Mouse (Mus musculus) forebrain, embryonic 11.5 days (tissue): ENCODE measurements around the gene Zdhhc12. TPM values are rescaled to one million over a fixed set of nuclear protein-coding genes. Genes with fewer than 3 reads are reported as not detected.
A peak's percentile ranks its signal among the peaks of the same experiment; 100 is the strongest.

Source experiments
- ATAC-seq: fragments of 200-750 bp; cut with Nextera tagmentation; replicated peaks from 2 replicates; pipeline ENCODE4 v1.8.0; 2017; ENCODE audit warnings: moderate TSS enrichment; ENCODE audit not compliant: low FRiP score
- DNase-seq: peaks from one replicate; pipeline ENCODE4 v3.0.0-alpha.2; 2017; ENCODE audit warnings: low spot score
- H3K27ac ChIP-seq: fragments of 300-500 bp; sonication (generic); 2 replicates; pipeline ENCODE4 v1.5.1; 2014; ENCODE audit warnings: low read depth, low read length
- H3K27me3 ChIP-seq: fragments of 300-500 bp; sonication (generic); 2 replicates; pipeline ENCODE4 v1.6.1; 2014; ENCODE audit warnings: mild to moderate bottlenecking, low read length, mixed read lengths; ENCODE audit not compliant: control insufficient read depth, insufficient read depth
- H3K36me3 ChIP-seq: fragments of 300-500 bp; sonication (generic); 2 replicates; pipeline ENCODE4 v1.6.1; 2014; ENCODE audit warnings: mild to moderate bottlenecking, low read length, moderate library complexity, mixed read lengths; ENCODE audit not compliant: control insufficient read depth, insufficient read depth
- H3K4me1 ChIP-seq: fragments of 300-500 bp; sonication (generic); replicated peaks from 2 replicates; pipeline ENCODE4 v1.6.1; 2014; ENCODE audit warnings: low read length, mixed read lengths; ENCODE audit not compliant: control insufficient read depth, insufficient read depth
- H3K4me2 ChIP-seq: fragments of 300-500 bp; sonication (generic); 2 replicates; pipeline ENCODE4 v1.6.1; 2014; ENCODE audit warnings: low read depth, mild to moderate bottlenecking, low read length, moderate library complexity, mixed read lengths; ENCODE audit not compliant: severe bottlenecking
- H3K4me3 ChIP-seq: fragments of 300-500 bp; sonication (generic); 2 replicates; pipeline ENCODE4 v1.5.1; 2014; ENCODE audit warnings: low read depth, low read length
- H3K9ac ChIP-seq: fragments of 300-500 bp; sonication (generic); 2 replicates; pipeline ENCODE4 v1.6.1; 2014; ENCODE audit warnings: low read length
- H3K9me3 ChIP-seq: fragments of 300-500 bp; sonication (generic); 2 replicates; pipeline ENCODE4 v1.6.1; 2016; ENCODE audit warnings: low read length, mixed read lengths; ENCODE audit not compliant: control insufficient read depth
- WGBS: fragments of 180-500 bp; shearing (Covaris S2); extraction: QIAGEN DNeasy Blood & Tissue Kit; methylation state at CpG from one replicate; pipeline ENCODE4 v1.1.7; 2014; 5-methylcytosine and 5-hydroxymethylcytosine counted together
- polyA plus RNA-seq: library from polyadenylated mRNA; unstranded; fragments of >200 nt; fragmentation: Nextera tagmentation; extraction: Ambion mirVana; gene quantifications from 2 replicates; pipeline ENCODE4 v1.2.1, GENCODE M21; 2014

Gene Zdhhc12
- polyA plus RNA-seq, 1 experiment from 2014 or later = 27.1 TPM

DNA sequence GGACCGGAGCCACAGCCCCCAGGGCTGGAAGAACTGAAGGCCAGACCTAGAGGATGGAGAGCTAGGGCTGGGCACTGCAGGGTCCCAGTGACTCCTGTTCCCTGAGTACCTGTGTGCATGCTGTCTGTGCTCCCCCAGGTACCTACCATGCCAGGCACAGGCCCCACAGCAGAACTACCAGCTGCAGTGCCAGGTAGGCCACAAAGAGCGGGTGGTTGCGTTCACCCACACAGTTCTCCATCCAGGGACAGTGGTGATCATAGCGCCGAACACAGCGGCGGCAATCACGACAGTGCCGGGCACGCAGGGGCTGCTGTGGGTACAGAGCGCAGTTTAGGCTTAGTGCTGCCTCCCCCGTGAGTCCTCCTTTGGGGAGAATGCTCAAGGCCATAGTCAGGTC is 1.9 kb downstream of the Zdhhc12 start:
- Histone ChIP-seq H3K36me3 (no peaks in the 10 kb centered on the region), H3K4me2 (no peak overlapping the region), H3K9ac (no peak overlapping the region), H3K27me3 (no peaks in the 10 kb centered on the region), H3K4me3 (no peak overlapping the region), H3K4me1 (peaks cover 4% of the 10 kb centered on the region; the same call in 1 of the 2 replicates), H3K27ac (no peak overlapping the region), H3K9me3 (no peaks in the 10 kb centered on the region)
- 92% methylated on average over 12 of the region's 12 CpGs for WGBS
- ATAC-seq = no peak
- DNase-seq = no peak

- H3K4me3 ChIP-seq = no peak overlapping the region
- H3K27me3 ChIP-seq = no peaks in the 10 kb centered on the region
- peaks cover 2% of the 10 kb centered on the region; the same call in 1 of the 2 replicates for H3K4me1 ChIP-seq
- H3K4me2 ChIP-seq = no peak overlapping the region
- H3K27ac ChIP-seq = no peak overlapping the region
- 88% methylated on average over 4 of the region's 4 CpGs for WGBS
- ATAC-seq (no peak), DNase-seq (no peak)
- H3K9me3 ChIP-seq = no peaks in the 10 kb centered on the region
- no peak overlapping the region for H3K9ac ChIP-seq
- H3K36me3 ChIP-seq = no peaks in the 10 kb centered on the region
These were observed 6.1 kb downstream of the Zdhhc12 start for GRCm38 (mm10) chr2:30087310-30087709.

DNA sequence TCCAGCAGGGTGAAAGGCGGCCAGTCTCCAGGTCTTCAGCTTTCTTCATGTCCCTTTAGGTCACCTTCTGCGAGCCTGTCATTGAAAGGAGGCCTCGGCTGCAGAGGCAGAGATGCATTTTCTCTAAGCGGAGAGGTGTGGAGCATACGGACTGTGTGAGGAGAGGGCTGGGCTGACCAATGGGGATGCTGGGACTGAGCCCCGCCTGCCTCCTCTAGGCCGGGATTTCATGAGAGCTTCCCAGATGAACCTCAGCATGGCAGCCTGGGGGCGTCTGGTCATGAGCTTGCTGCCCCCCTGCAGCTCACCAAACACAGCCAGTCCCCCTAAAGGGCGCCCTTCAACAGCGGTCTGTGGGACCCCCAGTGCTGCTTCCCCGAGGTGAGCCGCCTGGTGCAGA is 8.8 kb downstream of the Zdhhc12 start:
- WGBS = 11% methylated on average over 12 of the region's 12 CpGs
- ATAC-seq = no peak
- H3K9ac ChIP-seq = peak overlapping the region; percentile 37
- H3K27ac ChIP-seq = no peak overlapping the region
- H3K36me3 ChIP-seq = no peaks in the 10 kb centered on the region
- H3K4me1 ChIP-seq = peaks cover 2% of the 10 kb centered on the region; the same call in 1 of the 2 replicates
- no peaks in the 10 kb centered on the region for H3K9me3 ChIP-seq
- no peak for DNase-seq
- no peak overlapping the region for H3K4me3 ChIP-seq
- H3K27me3 ChIP-seq = no peaks in the 10 kb centered on the region
- H3K4me2 ChIP-seq = peak overlapping the region; percentile 27; the same call in 1 of the 2 replicates

- H3K27me3 ChIP-seq = no peaks in the 10 kb centered on the region
- no peak overlapping the region; the same call in 1 of the 2 replicates for H3K4me2 ChIP-seq
- peaks cover 2% of the 10 kb centered on the region; the same call in 1 of the 2 replicates for H3K4me1 ChIP-seq
- no peak for DNase-seq
- no peak for ATAC-seq
- no peaks in the 10 kb centered on the region for H3K36me3 ChIP-seq
- H3K27ac ChIP-seq = no peak overlapping the region
- no peaks in the 10 kb centered on the region for H3K9me3 ChIP-seq
- H3K9ac ChIP-seq = no peak overlapping the region
- no peak overlapping the region for H3K4me3 ChIP-seq
- WGBS = 61% methylated on average over 5 of the region's 5 CpGs
These were observed 9.3 kb downstream of the Zdhhc12 start for GRCm38 (mm10) chr2:30084113-30084512.

DNA sequence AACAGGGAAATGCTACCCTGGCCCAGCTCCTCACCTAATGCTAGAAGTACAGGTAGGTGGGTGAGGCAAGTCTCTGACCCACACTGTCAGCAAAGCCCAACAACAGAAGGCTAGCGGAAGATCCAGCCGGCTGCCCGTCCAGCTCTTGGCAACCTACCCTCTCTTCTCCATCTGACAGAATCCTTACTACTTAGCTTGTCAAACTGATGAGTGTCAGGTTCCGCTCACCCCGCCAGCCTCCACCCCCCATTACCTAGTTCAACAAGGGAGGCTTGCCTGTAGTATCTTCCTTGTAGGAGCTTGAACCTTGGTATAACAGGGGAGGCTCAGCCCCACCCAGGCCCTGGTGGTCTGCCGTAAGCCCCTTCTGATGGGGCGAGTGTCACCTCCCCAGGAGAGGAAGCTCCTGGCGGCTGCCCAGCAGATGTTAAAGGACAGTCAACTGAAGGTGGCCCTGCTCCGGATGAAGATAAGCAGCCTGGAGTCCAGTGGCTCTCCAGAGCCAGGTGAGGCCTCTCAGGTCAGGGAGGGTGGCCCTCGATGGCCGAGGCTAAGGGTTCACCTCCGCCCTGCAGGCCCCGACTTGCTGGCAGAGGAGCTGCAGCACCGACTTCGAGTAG is 13.2 kb downstream of the Zdhhc12 start:
- no peak for ATAC-seq

GRCm38 (mm10) chr2:30078760-30079159 is 14.7 kb downstream of the Zdhhc12 start:
- WGBS = 81% methylated on average over 4 of the region's 4 CpGs
- Histone ChIP-seq H3K27ac (no peak overlapping the region), H3K4me3 (peak overlapping the region; percentile 55; the same call in 1 of the 2 replicates), H3K9me3 (no peaks in the 10 kb centered on the region), H3K4me2 (peak overlapping the region; percentile 93; the same call in 1 of the 2 replicates), H3K9ac (peak overlapping the region; percentile 12; the same call in 1 of the 2 replicates), H3K27me3 (no peaks in the 10 kb centered on the region), H3K36me3 (no peaks in the 10 kb centered on the region), H3K4me1 (peaks cover 5% of the 10 kb centered on the region)
- ATAC-seq (no peak), DNase-seq (no peak)

More for the DNA sequence above, 13.2 kb downstream of the Zdhhc12 start:
- Histone ChIP-seq H3K4me3 (no peak overlapping the region), H3K27ac (no peak overlapping the region), H3K36me3 (no peaks in the 10 kb centered on the region), H3K27me3 (no peaks in the 10 kb centered on the region), H3K4me2 (no peak overlapping the region), H3K9ac (no peak overlapping the region), H3K9me3 (no peaks in the 10 kb centered on the region), H3K4me1 (peaks cover 7% of the 10 kb centered on the region)
- DNase-seq = no peak
- 84% methylated on average over 15 of the region's 15 CpGs for WGBS

- Histone ChIP-seq H3K9me3 (no peaks in the 10 kb centered on the region), H3K27ac (peak overlapping the region; percentile 31), H3K9ac (peak overlapping the region; percentile 78), H3K36me3 (no peaks in the 10 kb centered on the region), H3K4me1 (peaks cover 5% of the 10 kb centered on the region), H3K27me3 (no peaks in the 10 kb centered on the region), H3K4me3 (peak overlapping the region; percentile 55), H3K4me2 (peak overlapping the region; percentile 93)
- ATAC-seq (no peak; the same call in 1 of the 2 replicates), DNase-seq (no peak)
- WGBS = 31% methylated on average over 10 of the region's 10 CpGs
These were observed 15.1 kb downstream of the Zdhhc12 start for GRCm38 (mm10) chr2:30078349-30078712.

DNA sequence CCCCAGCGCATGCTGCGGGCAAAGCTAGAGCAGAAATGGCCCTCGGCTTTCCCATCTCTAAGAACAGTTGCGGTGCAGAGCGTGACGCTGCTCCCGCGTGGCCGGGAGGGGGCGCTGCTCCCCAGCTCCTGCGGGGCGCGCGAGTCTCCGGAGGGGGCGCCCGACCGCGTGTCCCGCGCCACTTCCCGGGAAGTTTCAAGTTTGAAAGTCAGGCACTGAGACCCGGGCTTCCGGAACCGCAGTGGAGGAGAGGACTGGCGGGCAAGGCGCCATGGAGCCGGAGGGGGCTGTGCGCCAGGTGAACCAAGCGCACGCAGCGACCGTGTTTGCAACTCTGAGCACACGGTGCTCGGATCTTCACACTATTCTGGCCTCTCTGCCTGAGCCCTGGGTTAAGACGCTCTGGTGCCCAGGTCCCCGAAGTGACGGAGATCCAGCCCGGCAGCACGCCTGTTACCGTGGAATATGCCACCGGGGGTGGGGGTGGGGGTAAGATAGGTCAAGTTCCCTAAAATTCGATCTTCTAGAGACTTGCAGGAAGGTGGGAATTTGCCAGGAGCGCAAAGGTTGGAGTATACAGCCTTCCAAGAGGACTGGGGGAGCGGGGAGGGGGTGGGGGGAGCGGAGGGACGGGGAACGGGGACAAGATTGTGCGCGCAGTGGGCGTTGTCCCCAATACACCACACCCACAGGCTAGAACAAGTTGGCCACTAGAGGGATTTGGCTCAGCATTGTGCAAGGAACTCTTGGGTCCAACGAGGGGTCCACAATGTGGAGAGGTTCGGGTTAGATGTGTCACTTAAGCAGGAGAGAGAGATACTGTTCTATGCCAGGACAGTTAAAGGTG is 15.7 kb downstream of the Zdhhc12 start, which contains the start of gene Pkn3:
TSS of gene Pkn3 (plus strand) at position 183 of the 847 bp plus-strand sequence.
- H3K9me3 ChIP-seq = no peaks in the 10 kb centered on the region
- H3K27ac ChIP-seq = peak within 1 kb of the TSS; percentile 68
- H3K27me3 ChIP-seq = no peaks in the 10 kb centered on the region
- peak within 1 kb of the TSS; percentile 55 for H3K4me3 ChIP-seq
- no peaks in the 10 kb centered on the region for H3K36me3 ChIP-seq
- DNase-seq (peak; percentile 95), ATAC-seq (peak; percentile 79)
- peaks cover 5% of the 10 kb centered on the region for H3K4me1 ChIP-seq
- peak within 1 kb of the TSS; percentile 78 for H3K9ac ChIP-seq
- under 1% methylated on average over 53 of the region's 53 CpGs for WGBS
- peak within 1 kb of the TSS; percentile 93 for H3K4me2 ChIP-seq
